Comparison of ENCODE assay signal across 19 mouse cellular contexts in genomic region chr19:32287839-32288238, GRCm38 (mm10).
"Had no signal": no experiment of that assay in that cellular context is flagged by ENCODE, and none has a peak within 500 bp of the region (broad histone marks: within the 10 kb centered on the region; RNA-seq: fewer than 3 reads in every experiment).

No protein-coding gene starts in this region.

- H3K9me3 ChIP-seq: liver, embryonic 13.5 days; liver, embryonic 15.5 days; lung, embryonic 15.5 days; megakaryocyte, embryonic 14.5 days; midbrain, embryonic 12.5 days; neural tube, embryonic 12.5 days had no signal

- H3K27ac ChIP-seq: liver, embryonic 13.5 days; liver, embryonic 15.5 days; lung, embryonic 15.5 days; macrophage; midbrain, embryonic 12.5 days; neural tube, embryonic 12.5 days had no signal

- ATAC-seq: liver, postnatal 0 days; lung, postnatal 0 days had no signal

- H3K9ac ChIP-seq: liver, embryonic 13.5 days; liver, embryonic 15.5 days; liver, postnatal 0 days; lung, embryonic 15.5 days; midbrain, embryonic 12.5 days; neural tube, embryonic 12.5 days had no signal

- H3K36me3 ChIP-seq: liver, embryonic 13.5 days; liver, embryonic 15.5 days; lung, embryonic 15.5 days; midbrain, embryonic 12.5 days; neural tube, embryonic 12.5 days had no signal

- H3K4me1 ChIP-seq: neural tube, embryonic 12.5 days had no signal

- H3K4me2 ChIP-seq: liver, embryonic 13.5 days; liver, embryonic 15.5 days; lung, embryonic 15.5 days; midbrain, embryonic 12.5 days; neural tube, embryonic 12.5 days had no signal

- H3K27me3 ChIP-seq: liver, embryonic 13.5 days; liver, embryonic 15.5 days; lung, embryonic 15.5 days; megakaryocyte, embryonic 14.5 days; midbrain, embryonic 12.5 days; neural tube, embryonic 12.5 days had no signal

- H3K4me3 ChIP-seq: liver, embryonic 13.5 days; liver, embryonic 15.5 days; lung, embryonic 15.5 days; megakaryocyte, embryonic 14.5 days; midbrain, embryonic 12.5 days; neural tube, embryonic 12.5 days had no signal

- DNase-seq: liver, embryonic 13.5 days; liver, postnatal 0 days; lung, postnatal 14 days; lung, postnatal 36 days; midbrain, embryonic 14.5 days; right cerebral cortex, adult 18-20 months; right cerebral cortex, postnatal 25 days; right cerebral cortex, postnatal 4 days; spleen, adult 18-20 months; thymus, adult 2 months; thymus, postnatal 25 days; thymus, postnatal 4 days had no signal
